Mouse (Mus musculus): ENCODE results near the gene Zfp235. TPM values are rescaled to one million over a fixed set of nuclear protein-coding genes. Genes with fewer than 3 reads are reported as not detected.

The Zfp235 gene
- total and polyA plus RNA-seq, 2 experiments from 2014 or later: 17.0 to 20.4 TPM

DNA sequence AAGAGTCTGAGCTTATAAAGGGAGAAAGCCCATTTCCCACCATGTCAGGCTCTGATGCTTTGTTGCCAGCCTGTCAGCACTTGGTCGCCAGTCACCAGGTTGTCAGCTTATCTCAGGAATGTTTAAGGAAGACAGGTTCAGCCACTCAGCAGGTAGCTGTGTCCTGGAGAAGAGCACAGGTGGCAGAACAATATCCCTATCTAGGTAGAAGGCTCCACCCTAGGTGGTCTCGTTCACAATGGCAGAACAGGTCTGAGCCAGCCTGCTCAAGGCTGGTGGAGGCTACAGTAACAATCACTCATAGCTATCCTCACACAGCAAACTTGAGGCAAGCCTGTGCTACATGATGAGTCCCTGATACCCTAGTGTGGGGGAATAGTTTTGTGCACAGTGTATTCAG, 57.4 kb downstream of the Zfp235 start:
- Histone ChIP-seq H3K9me3 (ENCODE audit: low read length) (no peaks in the 10 kb centered on the region), H3K4me3 (ENCODE audit: low read length) (no peak overlapping the region), H3K9ac (replicated peaks; ENCODE audit: low read length) (no peak overlapping the region), H3K36me3 (ENCODE audit: insufficient read depth, low read length) (no peaks in the 10 kb centered on the region; the same call in 1 of the 2 replicates), H3K4me2 (ENCODE audit: low read depth, low read length) (no peak overlapping the region), H3K27ac (no peak overlapping the region), H3K27me3 (ENCODE audit: insufficient read depth, low read length) (no peaks in the 10 kb centered on the region), H3K4me1 (ENCODE audit: insufficient read depth, low read length) (no peaks in the 10 kb centered on the region)
- ATAC-seq (no peak), DNase-seq (ENCODE audit: low spot score) (no peak)
- TF ChIP-seq CTCF (IDR thresholded peaks at IDR 0.05; ENCODE audit: low read depth): no peak
- WGBS: 96% methylated on average over 2 of the region's 2 CpGs

Other genes starting within 250 kb of the Zfp235 start
- not detected in 2 replicates for gene Vmn1r178, start 242.2 kb upstream of the Zfp235 start, total RNA-seq (2014; rRNA removed)
- gene Vmn1r178, start 242.2 kb upstream of the Zfp235 start, polyA plus RNA-seq (2015; fragmentation: Nextera tagmentation; extraction: Ambion mirVana): not detected in 2 replicates
- not detected in 2 replicates for gene Vmn1r179, start 207.2 kb upstream of the Zfp235 start, total RNA-seq (2014; rRNA removed)
- gene Vmn1r179, start 207.2 kb upstream of the Zfp235 start, polyA plus RNA-seq (2015; fragmentation: Nextera tagmentation; extraction: Ambion mirVana): not detected in 2 replicates
- not detected in 2 replicates for gene Vmn1r180, start 183.5 kb upstream of the Zfp235 start, total RNA-seq (2014; rRNA removed)
- not detected in 2 replicates for gene Vmn1r180, start 183.5 kb upstream of the Zfp235 start, polyA plus RNA-seq (2015; fragmentation: Nextera tagmentation; extraction: Ambion mirVana)
- gene Vmn1r181, start 159.6 kb upstream of the Zfp235 start, total RNA-seq (2014; rRNA removed): not detected in 2 replicates
- gene Vmn1r181, start 159.6 kb upstream of the Zfp235 start, polyA plus RNA-seq (2015; fragmentation: Nextera tagmentation; extraction: Ambion mirVana): not detected in 2 replicates
- gene V1rd19, start 132.5 kb upstream of the Zfp235 start, total RNA-seq (2014; rRNA removed): not detected in 2 replicates
- not detected in 2 replicates for gene V1rd19, start 132.5 kb upstream of the Zfp235 start, polyA plus RNA-seq (2015; fragmentation: Nextera tagmentation; extraction: Ambion mirVana)
- not detected in 2 replicates for gene Vmn1r183, start 80.9 kb upstream of the Zfp235 start, total RNA-seq (2014; rRNA removed)
- not detected in 2 replicates for gene Vmn1r183, start 80.9 kb upstream of the Zfp235 start, polyA plus RNA-seq (2015; fragmentation: Nextera tagmentation; extraction: Ambion mirVana)
- gene Zfp180, start 52.2 kb upstream of the Zfp235 start, total RNA-seq (2014; rRNA removed): 23.7 and 29.1 TPM in 2 replicates
- 18.6 and 19.5 TPM in 2 replicates for gene Zfp180, start 52.2 kb upstream of the Zfp235 start, polyA plus RNA-seq (2015; fragmentation: Nextera tagmentation; extraction: Ambion mirVana)
- gene Zfp112, start 21.9 kb upstream of the Zfp235 start, total RNA-seq (2014; rRNA removed): 5.0 and 7.3 TPM in 2 replicates
- gene Zfp112, start 21.9 kb upstream of the Zfp235 start, polyA plus RNA-seq (2015; fragmentation: Nextera tagmentation; extraction: Ambion mirVana): 4.1 and 4.5 TPM in 2 replicates
- 5.4 and 5.5 TPM in 2 replicates for gene Zfp114, start 40.9 kb downstream of the Zfp235 start, total RNA-seq (2014; rRNA removed)
- 2.5 and 3.0 TPM in 2 replicates for gene Zfp114, start 40.9 kb downstream of the Zfp235 start, polyA plus RNA-seq (2015; fragmentation: Nextera tagmentation; extraction: Ambion mirVana)
- gene Zfp111, start 77.3 kb downstream of the Zfp235 start, total RNA-seq (2014; rRNA removed): 3.7 and 5.9 TPM in 2 replicates
- 2.0 and 2.5 TPM in 2 replicates for gene Zfp111, start 77.3 kb downstream of the Zfp235 start, polyA plus RNA-seq (2015; fragmentation: Nextera tagmentation; extraction: Ambion mirVana)
- 4.4 and 8.5 TPM in 2 replicates for gene Zfp109, start 103.4 kb downstream of the Zfp235 start, total RNA-seq (2014; rRNA removed)
- 2.0 and 2.1 TPM in 2 replicates for gene Zfp109, start 103.4 kb downstream of the Zfp235 start, polyA plus RNA-seq (2015; fragmentation: Nextera tagmentation; extraction: Ambion mirVana)
- 7.5 and 9.1 TPM in 2 replicates for gene Zfp108, start 120.6 kb downstream of the Zfp235 start, total RNA-seq (2014; rRNA removed)
- 3.0 and 3.7 TPM in 2 replicates for gene Zfp108, start 120.6 kb downstream of the Zfp235 start, polyA plus RNA-seq (2015; fragmentation: Nextera tagmentation; extraction: Ambion mirVana)
- gene Zfp93, start 136.3 kb downstream of the Zfp235 start, total RNA-seq (2014; rRNA removed): 5.4 and 6.9 TPM in 2 replicates
- gene Zfp93, start 136.3 kb downstream of the Zfp235 start, polyA plus RNA-seq (2015; fragmentation: Nextera tagmentation; extraction: Ambion mirVana): 2.2 and 3.1 TPM in 2 replicates
- gene Zfp61, start 167.1 kb downstream of the Zfp235 start, total RNA-seq (2014; rRNA removed): 20.1 and 23.5 TPM in 2 replicates
- gene Zfp61, start 167.1 kb downstream of the Zfp235 start, polyA plus RNA-seq (2015; fragmentation: Nextera tagmentation; extraction: Ambion mirVana): 26.1 and 31.6 TPM in 2 replicates
- 9.6 and 12.0 TPM in 2 replicates for gene Zfp94, start 182.5 kb downstream of the Zfp235 start, total RNA-seq (2014; rRNA removed)
- gene Zfp94, start 182.5 kb downstream of the Zfp235 start, polyA plus RNA-seq (2015; fragmentation: Nextera tagmentation; extraction: Ambion mirVana): 17.3 and 21.6 TPM in 2 replicates
- not detected in 2 replicates for gene Tescl, start 199.8 kb downstream of the Zfp235 start, total RNA-seq (2014; rRNA removed)
- gene Tescl, start 199.8 kb downstream of the Zfp235 start, polyA plus RNA-seq (2015; fragmentation: Nextera tagmentation; extraction: Ambion mirVana): 0.46 TPM in 1 of 2 replicates, not detected in the other
- gene Lypd5, start 215.0 kb downstream of the Zfp235 start, total RNA-seq (2014; rRNA removed): not detected in 2 replicates
- gene Lypd5, start 215.0 kb downstream of the Zfp235 start, polyA plus RNA-seq (2015; fragmentation: Nextera tagmentation; extraction: Ambion mirVana): 0.13 TPM in 1 of 2 replicates, not detected in the other
- gene Kcnn4, start 236.1 kb downstream of the Zfp235 start, total RNA-seq (2014; rRNA removed): 1.1 and 3.9 TPM in 2 replicates
- 1.2 and 1.9 TPM in 2 replicates for gene Kcnn4, start 236.1 kb downstream of the Zfp235 start, polyA plus RNA-seq (2015; fragmentation: Nextera tagmentation; extraction: Ambion mirVana)

Measured in hindbrain, postnatal 0 days (tissue).